Mouse (Mus musculus): Measurements from ENCODE around the gene Epop. TPM values are rescaled to one million over a fixed set of nuclear protein-coding genes. Genes with fewer than 3 reads are reported as not detected.
"Not testable (repeated sequence)": the region's sequence is repeated elsewhere in the genome, so short reads cannot be mapped to it uniquely, and the experiment has no call there.

Gene Epop
- polyA plus RNA-seq, 1 experiment from 2014 or later = 1.2 TPM

DNA sequence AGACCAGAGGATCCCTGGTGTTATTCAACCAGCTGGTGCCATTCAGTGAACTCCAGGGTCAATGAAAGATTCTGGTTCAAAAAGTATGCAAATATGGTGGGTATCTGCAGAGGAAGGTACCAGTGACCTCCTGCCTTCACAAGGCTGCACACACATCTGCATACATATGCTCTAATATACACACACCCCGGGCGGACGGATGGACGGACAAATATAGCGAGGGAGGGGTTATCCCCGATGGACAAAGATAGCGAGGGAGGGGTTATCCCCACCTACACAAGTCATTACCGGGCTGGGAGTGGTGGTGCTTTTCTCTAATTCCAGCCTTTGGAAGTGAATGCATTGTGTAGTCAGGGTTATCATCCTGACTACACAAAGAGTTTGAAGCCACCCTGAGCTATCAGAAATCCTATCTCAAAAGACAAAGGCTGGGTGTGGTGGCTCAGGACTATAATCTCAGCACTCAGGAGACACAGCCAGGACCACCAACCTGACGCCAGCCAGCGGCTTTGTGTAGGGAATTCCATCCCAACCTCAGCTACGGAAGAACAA, 6.0 kb upstream of the Epop start:
- WGBS = 82% methylated on average over 11 of the region's 11 CpGs
- Histone ChIP-seq H3K4me1 (ENCODE audit: control insufficient read depth, insufficient read depth, low read depth, low read length) (no peaks in the 10 kb centered on the region), H3K4me2 (ENCODE audit: low read length) (no peak overlapping the region), H3K4me3 (ENCODE audit: low read length) (no peak overlapping the region), H3K9me3 (ENCODE audit: control insufficient read depth, low read length) (no peaks in the 10 kb centered on the region), H3K9ac (ENCODE audit: low read depth, low read length) (no peak overlapping the region), H3K27me3 (replicated peaks; ENCODE audit: control insufficient read depth, insufficient read depth, low read length) (peaks cover 11% of the 10 kb centered on the region), H3K27ac (ENCODE audit: low read depth, low read length) (no peak overlapping the region), H3K36me3 (ENCODE audit: control insufficient read depth, insufficient read depth, low read length) (no peaks in the 10 kb centered on the region)
- no peak for ATAC-seq

DNA sequence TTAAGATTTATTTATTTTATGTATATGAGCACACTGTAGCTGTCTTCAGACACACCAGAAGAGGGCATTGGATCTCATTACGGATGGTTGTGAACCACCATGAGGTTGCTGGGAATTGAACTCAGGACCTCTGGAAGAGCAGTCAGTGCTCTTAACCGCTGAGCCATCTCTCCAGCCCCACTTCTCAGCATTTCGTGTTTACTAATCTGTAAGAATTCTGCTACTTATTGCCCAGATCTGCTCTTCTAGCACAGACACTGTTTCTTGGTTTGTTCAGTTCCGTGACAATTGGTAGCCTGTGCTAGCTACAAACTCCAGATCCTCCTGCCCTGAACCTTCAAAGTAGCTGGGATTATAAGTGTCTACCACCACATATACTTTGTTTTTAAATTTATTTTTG, 2.9 kb upstream of the Epop start:
- 89% methylated on average over 4 of the region's 4 CpGs for WGBS
- H3K9me3 ChIP-seq (ENCODE audit: control insufficient read depth, low read length); H3K36me3 ChIP-seq (ENCODE audit: control insufficient read depth, insufficient read depth, low read length); H3K4me2 ChIP-seq (ENCODE audit: low read length); H3K9ac ChIP-seq (ENCODE audit: low read depth, low read length); H3K4me3 ChIP-seq (ENCODE audit: low read length); ATAC-seq; H3K27ac ChIP-seq (ENCODE audit: low read depth, low read length): not testable (repeated sequence)
- Histone ChIP-seq H3K27me3 (replicated peaks; ENCODE audit: control insufficient read depth, insufficient read depth, low read length) (peaks cover 35% of the 10 kb centered on the region), H3K4me1 (ENCODE audit: control insufficient read depth, insufficient read depth, low read depth, low read length) (peaks cover 22% of the 10 kb centered on the region)

DNA sequence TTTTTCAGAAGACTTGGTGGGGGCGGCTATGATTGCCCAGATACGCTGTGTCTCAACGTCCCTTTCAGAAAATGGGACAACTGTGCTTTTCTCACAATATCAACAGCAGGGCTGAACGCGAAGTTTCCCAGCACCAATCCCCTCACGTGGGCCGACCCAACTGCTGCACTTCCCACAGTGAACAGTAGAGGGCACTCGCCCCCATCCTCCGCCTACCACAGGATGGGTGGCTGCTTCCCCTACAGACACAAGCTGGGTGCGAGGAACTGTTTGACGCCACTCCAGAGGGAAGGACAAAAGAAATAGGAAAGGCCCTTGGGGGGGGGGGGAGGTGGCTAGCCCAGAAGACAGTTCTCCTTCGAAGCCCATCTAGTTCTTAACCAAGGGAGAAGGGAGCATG, 2.4 kb upstream of the Epop start:
- Histone ChIP-seq H3K36me3 (ENCODE audit: control insufficient read depth, insufficient read depth, low read length) (no peaks in the 10 kb centered on the region), H3K4me2 (ENCODE audit: low read length) (no peak overlapping the region), H3K9me3 (ENCODE audit: control insufficient read depth, low read length) (no peaks in the 10 kb centered on the region), H3K27ac (ENCODE audit: low read depth, low read length) (no peak overlapping the region), H3K27me3 (replicated peaks; ENCODE audit: control insufficient read depth, insufficient read depth, low read length) (peaks cover 39% of the 10 kb centered on the region), H3K4me3 (ENCODE audit: low read length) (no peak overlapping the region), H3K9ac (ENCODE audit: low read depth, low read length) (no peak overlapping the region), H3K4me1 (ENCODE audit: control insufficient read depth, insufficient read depth, low read depth, low read length) (peaks cover 24% of the 10 kb centered on the region)
- no peak for ATAC-seq
- 3% methylated on average over 12 of the region's 12 CpGs for WGBS

DNA sequence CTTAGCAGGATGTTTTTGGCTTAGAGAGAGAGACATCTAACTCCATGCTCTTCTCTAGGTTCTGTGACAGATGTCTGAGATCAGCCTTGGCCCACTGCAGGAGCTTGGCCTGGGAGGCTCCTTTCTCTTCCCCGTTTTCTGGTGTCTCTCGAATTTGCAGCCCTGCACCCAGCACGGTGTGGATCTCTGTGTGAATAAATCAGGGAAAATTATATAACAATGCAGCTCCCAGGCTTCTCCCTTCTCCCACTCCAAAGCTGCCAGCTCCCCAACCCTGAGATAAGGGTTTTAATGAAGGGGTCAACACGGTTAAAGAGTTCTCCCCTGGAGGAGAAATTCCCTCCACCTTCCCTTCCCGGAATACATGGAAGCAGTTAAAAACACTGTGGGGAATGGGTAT, 2.0 kb upstream of the Epop start:
- Histone ChIP-seq H3K9ac (ENCODE audit: low read depth, low read length) (no peak overlapping the region), H3K4me3 (ENCODE audit: low read length) (no peak overlapping the region), H3K27ac (ENCODE audit: low read depth, low read length) (no peak overlapping the region), H3K27me3 (replicated peaks; ENCODE audit: control insufficient read depth, insufficient read depth, low read length) (peaks cover 41% of the 10 kb centered on the region), H3K4me1 (ENCODE audit: control insufficient read depth, insufficient read depth, low read depth, low read length) (peaks cover 24% of the 10 kb centered on the region), H3K9me3 (ENCODE audit: control insufficient read depth, low read length) (no peaks in the 10 kb centered on the region), H3K4me2 (ENCODE audit: low read length) (no peak overlapping the region), H3K36me3 (ENCODE audit: control insufficient read depth, insufficient read depth, low read length) (no peaks in the 10 kb centered on the region)
- WGBS = 22% methylated on average over 5 of the region's 5 CpGs
- ATAC-seq = no peak

DNA sequence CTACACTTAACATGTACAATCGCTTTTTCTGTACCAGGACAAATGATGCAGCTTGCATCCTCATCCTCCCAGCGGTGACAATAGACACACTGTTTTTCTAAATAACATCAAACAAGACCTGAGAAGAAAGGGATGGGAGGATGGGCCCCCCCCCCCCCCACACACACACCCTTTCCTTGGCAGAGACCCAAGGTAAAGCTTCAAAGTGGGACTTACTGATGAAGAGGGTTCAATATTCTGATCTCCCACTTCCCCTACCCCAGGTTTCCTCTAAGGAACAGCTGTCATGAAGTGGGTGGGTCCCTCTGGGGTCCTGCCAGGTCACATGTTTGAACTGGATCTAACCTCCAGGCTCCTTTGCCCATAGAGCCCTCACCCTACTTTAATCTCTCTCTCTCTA, 1.5 kb upstream of the Epop start:
- Histone ChIP-seq H3K9ac (ENCODE audit: low read depth, low read length) (no peak overlapping the region), H3K27me3 (replicated peaks; ENCODE audit: control insufficient read depth, insufficient read depth, low read length) (peaks cover 41% of the 10 kb centered on the region), H3K4me2 (ENCODE audit: low read length) (no peak overlapping the region), H3K4me3 (ENCODE audit: low read length) (no peak overlapping the region), H3K4me1 (ENCODE audit: control insufficient read depth, insufficient read depth, low read depth, low read length) (peaks cover 24% of the 10 kb centered on the region), H3K36me3 (ENCODE audit: control insufficient read depth, insufficient read depth, low read length) (no peaks in the 10 kb centered on the region), H3K27ac (ENCODE audit: low read depth, low read length) (no peak overlapping the region), H3K9me3 (ENCODE audit: control insufficient read depth, low read length) (no peaks in the 10 kb centered on the region)
- WGBS = 29% methylated on average over 2 of the region's 2 CpGs
- no peak for ATAC-seq

DNA sequence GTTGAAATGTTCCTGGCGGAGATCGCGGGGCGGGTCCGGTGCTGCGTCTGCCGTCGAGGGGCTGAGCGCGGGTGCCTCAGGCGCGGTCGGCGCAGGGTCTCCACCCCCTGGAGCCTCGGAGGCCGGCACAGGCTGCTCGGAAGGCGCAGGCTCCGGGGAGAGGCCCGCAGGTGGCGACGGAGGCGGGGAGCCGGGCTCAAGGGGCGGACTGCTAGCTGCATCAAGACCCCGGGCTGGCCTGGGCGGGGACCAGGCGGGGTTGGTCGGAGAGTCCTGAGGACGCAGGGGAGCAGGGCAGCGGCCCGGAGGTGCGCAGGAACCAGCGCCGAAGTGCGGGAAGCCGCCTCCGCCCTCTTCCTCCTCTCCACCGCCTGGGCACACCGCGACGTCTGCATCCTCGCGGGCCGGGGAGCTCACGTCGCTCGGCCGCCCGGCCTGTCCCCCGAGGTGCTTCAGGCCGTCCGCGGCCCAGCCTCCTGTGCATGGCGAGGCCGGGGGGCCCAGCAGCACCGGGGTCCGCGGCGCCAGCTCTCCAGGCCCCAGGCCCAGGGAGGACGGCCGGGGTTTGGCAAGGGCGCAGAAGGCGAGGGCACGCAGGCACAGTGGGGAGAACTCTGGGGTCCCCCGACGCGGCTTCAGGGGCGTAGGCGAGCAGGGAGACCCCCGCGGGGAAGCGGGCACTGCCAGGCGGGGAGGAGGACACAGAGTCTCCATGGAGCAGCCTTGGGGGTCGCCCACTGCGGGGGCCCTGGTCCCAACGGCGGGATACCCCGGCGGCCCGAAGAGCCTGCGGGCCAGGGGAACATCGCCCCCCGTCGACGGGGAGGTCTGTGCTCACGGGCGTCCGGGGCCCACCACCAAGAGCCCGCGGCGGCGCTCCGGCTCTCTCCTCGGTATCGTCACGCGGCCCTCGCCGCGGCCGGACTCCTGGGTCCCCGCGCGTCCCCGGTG, 659 bp downstream of the Epop start:
- Histone ChIP-seq H3K9me3 (ENCODE audit: control insufficient read depth, low read length) (no peaks in the 10 kb centered on the region), H3K9ac (ENCODE audit: low read depth, low read length) (peak overlapping the region; percentile 72), H3K27me3 (replicated peaks; ENCODE audit: control insufficient read depth, insufficient read depth, low read length) (peaks cover 55% of the 10 kb centered on the region), H3K4me1 (ENCODE audit: control insufficient read depth, insufficient read depth, low read depth, low read length) (peaks cover 24% of the 10 kb centered on the region), H3K4me3 (ENCODE audit: low read length) (peak overlapping the region; percentile 60), H3K27ac (ENCODE audit: low read depth, low read length) (no peak overlapping the region), H3K4me2 (ENCODE audit: low read length) (peak overlapping the region; percentile 66), H3K36me3 (ENCODE audit: control insufficient read depth, insufficient read depth, low read length) (no peaks in the 10 kb centered on the region)
- WGBS = under 1% methylated on average over 57 of the region's 106 CpGs
- ATAC-seq = no peak; the same call in none of the 2 replicates

DNA sequence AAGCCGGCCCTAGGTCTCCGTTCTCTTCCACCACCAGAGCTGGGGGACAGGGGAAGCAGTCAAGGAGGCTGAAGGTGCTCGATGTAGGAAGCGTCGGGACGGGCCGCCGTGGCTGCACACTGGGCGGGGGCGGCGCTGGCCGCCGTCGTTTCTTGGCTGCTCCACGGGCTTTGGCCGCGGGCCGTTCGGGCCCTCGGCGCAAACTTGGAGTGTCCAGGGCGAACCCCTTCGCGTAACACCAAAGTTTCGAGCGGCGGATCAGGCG, 1.3 kb downstream of the Epop start:
- Histone ChIP-seq H3K36me3 (ENCODE audit: control insufficient read depth, insufficient read depth, low read length) (no peaks in the 10 kb centered on the region), H3K9ac (ENCODE audit: low read depth, low read length) (no peak overlapping the region), H3K9me3 (ENCODE audit: control insufficient read depth, low read length) (no peaks in the 10 kb centered on the region), H3K4me2 (ENCODE audit: low read length) (peak overlapping the region; percentile 66), H3K4me3 (ENCODE audit: low read length) (peak overlapping the region; percentile 60), H3K27ac (ENCODE audit: low read depth, low read length) (no peak overlapping the region), H3K4me1 (ENCODE audit: control insufficient read depth, insufficient read depth, low read depth, low read length) (peaks cover 24% of the 10 kb centered on the region), H3K27me3 (replicated peaks; ENCODE audit: control insufficient read depth, insufficient read depth, low read length) (peaks cover 55% of the 10 kb centered on the region)
- no peak for ATAC-seq
- WGBS = under 1% methylated on average over 28 of the region's 28 CpGs

DNA sequence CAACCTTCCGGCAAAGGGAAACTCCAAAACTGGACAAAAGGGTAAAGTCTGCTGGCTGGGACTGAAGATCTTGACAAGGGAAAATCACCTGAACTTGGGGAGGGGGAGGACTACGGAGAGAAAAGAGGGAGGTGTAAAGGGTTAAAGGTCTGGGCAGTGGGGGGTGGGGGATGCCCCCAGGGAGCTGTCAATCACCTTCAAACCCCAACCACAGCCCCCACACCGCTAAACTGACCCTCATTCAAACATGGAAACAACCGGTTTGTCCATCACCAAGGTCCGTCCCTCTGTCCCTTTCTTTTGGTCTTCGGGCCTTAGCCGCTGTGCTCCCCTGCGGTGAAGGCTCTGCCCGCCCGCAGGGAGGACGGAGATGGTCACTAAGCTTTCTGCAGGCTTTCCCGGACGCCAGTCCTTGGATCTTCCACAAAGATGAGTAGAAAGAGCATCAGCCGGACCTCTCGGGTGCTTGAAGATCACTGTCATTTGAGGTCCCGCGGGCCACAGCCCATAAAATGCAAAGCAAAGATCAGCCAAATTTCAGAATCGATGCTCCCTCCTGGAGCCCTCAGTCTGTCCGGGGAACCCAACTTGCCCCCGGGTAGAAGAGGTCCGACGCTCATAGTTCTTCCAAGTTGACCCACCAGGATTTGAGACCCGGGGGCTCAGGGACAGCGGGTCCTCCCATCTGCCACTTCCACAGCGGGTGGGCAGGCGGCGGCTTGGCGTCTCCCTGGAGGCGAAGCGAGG, 1.8 kb downstream of the Epop start:
- no peaks in the 10 kb centered on the region for H3K9me3 ChIP-seq (ENCODE audit: control insufficient read depth, low read length)
- ATAC-seq = no peak
- peak overlapping the region; percentile 66 for H3K4me2 ChIP-seq (ENCODE audit: low read length)
- H3K27ac ChIP-seq (ENCODE audit: low read depth, low read length) = no peak overlapping the region
- H3K4me3 ChIP-seq (ENCODE audit: low read length) = peak overlapping the region; percentile 60; the same call in 1 of the 2 replicates
- H3K9ac ChIP-seq (ENCODE audit: low read depth, low read length) = no peak overlapping the region
- peaks cover 24% of the 10 kb centered on the region for H3K4me1 ChIP-seq (ENCODE audit: control insufficient read depth, insufficient read depth, low read depth, low read length)
- peaks cover 55% of the 10 kb centered on the region for H3K27me3 ChIP-seq (replicated peaks; ENCODE audit: control insufficient read depth, insufficient read depth, low read length)
- WGBS = 2% methylated on average over 30 of the region's 30 CpGs
- H3K36me3 ChIP-seq (ENCODE audit: control insufficient read depth, insufficient read depth, low read length) = no peaks in the 10 kb centered on the region

DNA sequence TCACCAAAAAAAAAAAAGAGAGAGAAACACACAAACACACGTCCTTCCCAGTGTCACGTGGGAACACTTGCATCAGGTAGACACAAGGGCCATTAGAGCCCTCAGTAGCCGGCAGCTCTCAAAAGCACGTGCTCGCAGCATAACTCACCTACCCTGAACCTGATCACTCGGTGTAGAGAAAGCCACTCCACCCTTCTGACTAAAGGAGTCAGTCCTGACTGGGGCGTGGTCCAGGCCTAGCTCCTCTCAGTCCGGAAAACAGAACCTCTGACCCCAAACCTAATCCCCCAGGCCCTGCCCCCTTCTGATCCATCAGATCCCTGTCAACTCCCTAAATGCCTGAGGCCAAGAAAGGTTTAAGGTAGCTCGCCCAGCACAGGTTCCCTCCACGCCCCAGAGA, 2.7 kb downstream of the Epop start:
- Histone ChIP-seq H3K4me2 (ENCODE audit: low read length) (no peak overlapping the region), H3K27ac (ENCODE audit: low read depth, low read length) (no peak overlapping the region), H3K9ac (ENCODE audit: low read depth, low read length) (no peak overlapping the region), H3K4me1 (ENCODE audit: control insufficient read depth, insufficient read depth, low read depth, low read length) (peaks cover 24% of the 10 kb centered on the region), H3K27me3 (replicated peaks; ENCODE audit: control insufficient read depth, insufficient read depth, low read length) (peaks cover 55% of the 10 kb centered on the region), H3K36me3 (ENCODE audit: control insufficient read depth, insufficient read depth, low read length) (no peaks in the 10 kb centered on the region), H3K4me3 (ENCODE audit: low read length) (no peak overlapping the region), H3K9me3 (ENCODE audit: control insufficient read depth, low read length) (no peaks in the 10 kb centered on the region)
- ATAC-seq = no peak
- 13% methylated on average over 10 of the region's 10 CpGs for WGBS

Data from hindbrain, embryonic 16.5 days (tissue).